Mouse (Mus musculus): ENCODE data around the gene Radil. TPM values are rescaled to one million over a fixed set of nuclear protein-coding genes. Genes with fewer than 3 reads are reported as not detected.

The Radil gene
- polyA plus RNA-seq, 1 experiment from 2014 or later, result 4.5 TPM

DNA sequence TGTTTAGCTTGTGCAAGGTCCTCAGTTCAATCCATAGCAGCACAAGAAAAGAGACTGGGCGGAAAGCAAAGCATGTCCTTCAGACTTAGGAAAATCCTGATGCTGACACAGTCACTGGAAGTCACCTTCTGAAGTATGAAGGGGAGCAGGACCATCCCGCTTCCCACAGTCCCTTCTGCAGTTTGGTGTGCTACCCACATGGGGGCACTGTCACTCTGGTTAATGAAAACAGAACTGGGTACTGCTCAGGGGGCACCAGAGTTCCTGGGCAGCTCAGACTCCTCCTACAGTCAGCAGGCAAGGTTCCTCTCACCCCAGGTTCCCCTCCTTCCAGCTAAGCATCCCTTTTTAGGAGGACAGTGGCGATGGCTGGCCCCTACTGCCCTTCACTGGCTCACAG is 51.9 kb downstream of the Radil start:
- no peak overlapping the region for H3K4me2 ChIP-seq
- peaks cover 7% of the 10 kb centered on the region for H3K4me1 ChIP-seq
- ATAC-seq, result no peak
- no peaks in the 10 kb centered on the region for H3K36me3 ChIP-seq (ENCODE audit: poor library complexity, severe bottlenecking)
- no peaks in the 10 kb centered on the region for H3K27me3 ChIP-seq
- WGBS, result 23% methylated on average over 3 of the region's 3 CpGs
- no peaks in the 10 kb centered on the region for H3K9me3 ChIP-seq (replicated peaks)
- no peak overlapping the region for H3K4me3 ChIP-seq
- H3K27ac ChIP-seq, result no peak overlapping the region
- no peak overlapping the region for H3K9ac ChIP-seq

DNA sequence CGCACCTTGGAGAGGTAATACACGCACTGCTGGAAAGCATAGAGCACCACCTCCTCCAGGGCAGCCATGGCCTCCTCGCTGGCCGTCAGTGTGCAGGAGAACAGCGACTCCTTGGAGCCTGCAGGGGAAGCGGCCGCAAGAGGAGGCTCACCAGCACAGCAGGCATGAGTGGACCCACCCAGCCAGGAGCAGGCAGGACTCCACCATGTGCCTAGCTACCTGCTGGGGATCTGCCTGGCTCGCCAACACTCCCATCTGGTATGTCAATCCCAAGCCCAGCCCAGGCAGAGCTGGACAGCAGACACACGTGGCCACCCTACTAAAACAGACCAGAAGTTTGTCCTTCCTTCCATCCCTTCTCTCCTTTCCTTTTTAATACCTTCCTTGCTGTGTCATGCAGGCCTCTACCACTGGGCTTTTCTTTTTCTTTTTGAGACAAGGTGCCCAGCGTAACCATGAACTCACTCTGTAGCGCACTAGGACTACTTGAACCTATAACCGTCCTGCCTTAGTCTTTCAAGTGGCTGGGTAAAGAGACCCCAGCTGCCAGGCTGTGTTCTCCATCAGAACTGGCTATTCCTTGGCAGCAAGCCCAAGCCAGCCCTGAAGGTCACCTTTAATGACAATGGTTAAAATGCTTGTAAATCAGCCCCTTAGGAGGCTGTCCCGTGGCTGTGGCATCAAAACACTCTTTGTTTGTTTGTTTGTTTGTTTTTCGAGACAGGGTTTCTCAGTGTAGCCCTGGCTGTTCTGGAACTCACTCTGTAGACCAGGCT is 55.4 kb downstream of the Radil start:
- Histone ChIP-seq H3K4me3 (no peak overlapping the region), H3K9ac (peak overlapping the region; percentile 9; the same call in 1 of the 2 replicates), H3K4me1 (peaks cover 7% of the 10 kb centered on the region), H3K36me3 (ENCODE audit: poor library complexity, severe bottlenecking) (no peaks in the 10 kb centered on the region), H3K27ac (no peak overlapping the region), H3K27me3 (no peaks in the 10 kb centered on the region), H3K4me2 (no peak overlapping the region), H3K9me3 (replicated peaks) (no peaks in the 10 kb centered on the region)
- ATAC-seq, result no peak
- 52% methylated on average over 14 of the region's 14 CpGs for WGBS

- Histone ChIP-seq H3K9ac (no peak overlapping the region), H3K36me3 (ENCODE audit: poor library complexity, severe bottlenecking) (no peaks in the 10 kb centered on the region), H3K4me1 (peaks cover 7% of the 10 kb centered on the region), H3K4me3 (no peak overlapping the region), H3K27me3 (no peaks in the 10 kb centered on the region), H3K4me2 (no peak overlapping the region), H3K9me3 (replicated peaks) (no peaks in the 10 kb centered on the region), H3K27ac (no peak overlapping the region)
- 92% methylated on average over 3 of the region's 3 CpGs for WGBS
- ATAC-seq, result no peak
Measured at GRCm38 (mm10) chr5:142493307-142493706, 57.6 kb downstream of the Radil start.

GRCm38 (mm10) chr5:142489955-142490707 is 60.8 kb downstream of the Radil start:
- H3K27me3 ChIP-seq, result no peaks in the 10 kb centered on the region
- no peak overlapping the region for H3K4me2 ChIP-seq
- no peaks in the 10 kb centered on the region for H3K36me3 ChIP-seq (ENCODE audit: poor library complexity, severe bottlenecking)
- no peaks in the 10 kb centered on the region for H3K9me3 ChIP-seq (replicated peaks)
- H3K4me1 ChIP-seq, result 0 out of 2 replicates have a peak, but pooled peaks cover under 1% of the 10 kb centered on the region
- ATAC-seq, result no peak
- H3K27ac ChIP-seq, result no peak overlapping the region
- no peak overlapping the region for H3K9ac ChIP-seq
- no peak overlapping the region for H3K4me3 ChIP-seq
- WGBS, result 72% methylated on average over 9 of the region's 9 CpGs

- H3K36me3 ChIP-seq (ENCODE audit: poor library complexity, severe bottlenecking), result no peaks in the 10 kb centered on the region
- no peak overlapping the region for H3K4me2 ChIP-seq
- H3K4me3 ChIP-seq, result no peak overlapping the region
- 72% methylated on average over 9 of the region's 9 CpGs for WGBS
- no peak for ATAC-seq
- H3K9me3 ChIP-seq (replicated peaks), result no peaks in the 10 kb centered on the region
- H3K27me3 ChIP-seq, result no peaks in the 10 kb centered on the region
- no peak overlapping the region for H3K9ac ChIP-seq
- H3K4me1 ChIP-seq, result no peaks in the 10 kb centered on the region
- no peak overlapping the region for H3K27ac ChIP-seq
Measured at GRCm38 (mm10) chr5:142486654-142487053, 64.2 kb downstream of the Radil start.

GRCm38 (mm10) chr5:142483581-142483980 is 67.3 kb downstream of the Radil start:
- H3K27me3 ChIP-seq, result no peaks in the 10 kb centered on the region
- no peaks in the 10 kb centered on the region for H3K36me3 ChIP-seq (ENCODE audit: poor library complexity, severe bottlenecking)
- no peak for ATAC-seq
- H3K4me3 ChIP-seq, result no peak overlapping the region
- no peaks in the 10 kb centered on the region for H3K9me3 ChIP-seq (replicated peaks)
- no peak overlapping the region for H3K27ac ChIP-seq
- no peak overlapping the region for H3K4me2 ChIP-seq
- 0 out of 2 replicates have a peak, but pooled peaks cover 4% of the 10 kb centered on the region for H3K4me1 ChIP-seq
- WGBS, result 86% methylated on average over 5 of the region's 5 CpGs
- H3K9ac ChIP-seq, result no peak overlapping the region

GRCm38 (mm10) chr5:142482512-142482911 is 68.4 kb downstream of the Radil start:
- WGBS, result 67% methylated on average over 2 of the region's 2 CpGs
- no peaks in the 10 kb centered on the region for H3K27me3 ChIP-seq
- H3K4me3 ChIP-seq, result no peak overlapping the region
- 0 out of 2 replicates have a peak, but pooled peaks cover 4% of the 10 kb centered on the region for H3K4me1 ChIP-seq
- H3K4me2 ChIP-seq, result no peak overlapping the region
- H3K9ac ChIP-seq, result no peak overlapping the region
- H3K27ac ChIP-seq, result no peak overlapping the region
- no peaks in the 10 kb centered on the region for H3K9me3 ChIP-seq (replicated peaks)
- H3K36me3 ChIP-seq (ENCODE audit: poor library complexity, severe bottlenecking), result no peaks in the 10 kb centered on the region
- ATAC-seq, result no peak

GRCm38 (mm10) chr5:142478829-142479435 is 72.0 kb downstream of the Radil start:
- H3K4me3 ChIP-seq, result no peak overlapping the region
- H3K27me3 ChIP-seq, result no peaks in the 10 kb centered on the region
- H3K36me3 ChIP-seq (ENCODE audit: poor library complexity, severe bottlenecking), result peaks cover 15% of the 10 kb centered on the region; the same call in 1 of the 2 replicates
- no peaks in the 10 kb centered on the region for H3K9me3 ChIP-seq (replicated peaks)
- peak overlapping the region; percentile 30; the same call in 1 of the 2 replicates for H3K9ac ChIP-seq
- ATAC-seq, result peak; percentile 64
- 0 out of 2 replicates have a peak, but pooled peaks cover 4% of the 10 kb centered on the region for H3K4me1 ChIP-seq
- peak overlapping the region; percentile 37 for H3K4me2 ChIP-seq
- WGBS, result 33% methylated on average over 17 of the region's 17 CpGs
- H3K27ac ChIP-seq, result peak overlapping the region; percentile 35; the same call in 1 of the 2 replicates

DNA sequence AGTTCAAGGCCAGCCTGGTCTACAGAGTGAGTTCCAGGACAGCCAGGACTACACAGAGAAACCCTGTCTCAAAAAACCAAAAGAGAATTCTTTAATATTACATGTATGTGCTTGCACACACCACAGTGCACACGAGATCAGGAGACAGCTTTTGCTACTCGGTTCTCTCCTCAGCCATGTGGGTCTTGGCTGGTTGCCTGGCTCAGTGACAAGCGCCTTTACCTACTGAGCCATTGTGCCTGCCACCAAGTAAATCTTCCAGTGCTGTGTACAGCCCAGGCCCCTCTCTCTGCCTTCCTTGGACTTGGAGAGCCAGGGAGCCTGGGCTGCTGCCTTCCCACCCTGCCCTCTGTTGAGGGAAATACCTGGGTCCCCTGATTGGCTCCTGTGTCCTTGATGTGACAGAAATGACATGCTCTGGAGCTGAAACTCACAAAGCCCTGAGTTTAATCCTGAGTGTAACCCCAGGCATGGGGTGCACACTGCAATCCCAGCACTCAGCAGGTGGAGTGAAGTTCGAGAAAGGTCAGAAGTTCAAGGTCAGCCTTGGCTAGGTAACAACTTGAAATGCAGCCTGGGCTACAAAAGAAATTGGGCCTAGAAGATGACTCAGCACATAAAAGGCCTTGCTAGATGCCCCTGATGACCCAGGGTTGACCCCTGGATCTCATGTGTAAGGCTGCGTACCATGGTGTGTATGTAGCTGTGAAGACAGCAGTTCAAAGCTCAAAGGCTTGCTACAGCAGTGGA is 72.9 kb downstream of the Radil start:
- Histone ChIP-seq H3K9ac (no peak overlapping the region), H3K36me3 (ENCODE audit: poor library complexity, severe bottlenecking) (peaks cover 16% of the 10 kb centered on the region; the same call in 1 of the 2 replicates), H3K27me3 (no peaks in the 10 kb centered on the region), H3K27ac (no peak overlapping the region), H3K4me1 (0 out of 2 replicates have a peak, but pooled peaks cover 4% of the 10 kb centered on the region), H3K4me2 (no peak overlapping the region), H3K9me3 (replicated peaks) (no peaks in the 10 kb centered on the region), H3K4me3 (no peak overlapping the region)
- WGBS, result 86% methylated on average over 5 of the region's 5 CpGs
- peak; percentile 3; the same call in 1 of the 2 replicates for ATAC-seq

- Histone ChIP-seq H3K27ac (no peak overlapping the region), H3K9me3 (replicated peaks) (no peaks in the 10 kb centered on the region), H3K27me3 (no peaks in the 10 kb centered on the region), H3K4me3 (no peak overlapping the region), H3K4me2 (no peak overlapping the region), H3K4me1 (0 out of 2 replicates have a peak, but pooled peaks cover 4% of the 10 kb centered on the region), H3K36me3 (ENCODE audit: poor library complexity, severe bottlenecking) (peaks cover 18% of the 10 kb centered on the region), H3K9ac (0 out of 2 replicates have a peak overlapping the region, but pooled peaks have one; percentile 13)
- 90% methylated on average over 12 of the region's 12 CpGs for WGBS
- ATAC-seq, result no peak
Measured at GRCm38 (mm10) chr5:142477346-142477745, 73.6 kb downstream of the Radil start.

- H3K4me2 ChIP-seq, result no peak overlapping the region
- no peak overlapping the region for H3K4me3 ChIP-seq
- H3K36me3 ChIP-seq (ENCODE audit: poor library complexity, severe bottlenecking), result peaks cover 34% of the 10 kb centered on the region
- no peak overlapping the region for H3K27ac ChIP-seq
- no peaks in the 10 kb centered on the region for H3K27me3 ChIP-seq
- no peak overlapping the region for H3K9ac ChIP-seq
- no peaks in the 10 kb centered on the region for H3K9me3 ChIP-seq (replicated peaks)
- 0 out of 2 replicates have a peak, but pooled peaks cover 4% of the 10 kb centered on the region for H3K4me1 ChIP-seq
- 92% methylated on average over 7 of the region's 7 CpGs for WGBS
- ATAC-seq, result no peak
Measured at GRCm38 (mm10) chr5:142475669-142476068, 75.2 kb downstream of the Radil start.
